Mouse (Mus musculus): ENCODE results near the gene 1700029H14Rik. TPM values are rescaled to one million over a fixed set of nuclear protein-coding genes. Genes with fewer than 3 reads are reported as not detected.

Gene 1700029H14Rik
- polyA plus RNA-seq, 1 experiment from 2014 or later = not detected

- H3K9ac ChIP-seq = no peak overlapping the region
- no peak overlapping the region for H3K4me3 ChIP-seq
- no peak overlapping the region for H3K27ac ChIP-seq
- no peak overlapping the region for H3K4me2 ChIP-seq
- H3K9me3 ChIP-seq = no peaks in the 10 kb centered on the region
- no peaks in the 10 kb centered on the region for H3K4me1 ChIP-seq
- WGBS = 74% methylated on average over 6 of the region's 6 CpGs
- no peaks in the 10 kb centered on the region for H3K27me3 ChIP-seq (replicated peaks)
- no peaks in the 10 kb centered on the region for H3K36me3 ChIP-seq (replicated peaks)
- no peak for ATAC-seq (replicated peaks)
Measured at GRCm38 (mm10) chr8:13591246-13591645, 29.0 kb upstream of the 1700029H14Rik start.

GRCm38 (mm10) chr8:13589071-13589470 is 26.8 kb upstream of the 1700029H14Rik start:
- 0 out of 2 replicates have a peak, but pooled peaks cover 8% of the 10 kb centered on the region for H3K36me3 ChIP-seq (replicated peaks)
- no peaks in the 10 kb centered on the region for H3K9me3 ChIP-seq
- H3K4me3 ChIP-seq = no peak overlapping the region
- ATAC-seq (replicated peaks) = no peak
- no peaks in the 10 kb centered on the region for H3K4me1 ChIP-seq
- no peak overlapping the region for H3K27ac ChIP-seq
- no peaks in the 10 kb centered on the region for H3K27me3 ChIP-seq (replicated peaks)
- H3K4me2 ChIP-seq = no peak overlapping the region
- no peak overlapping the region for H3K9ac ChIP-seq
- 86% methylated on average over 6 of the region's 6 CpGs for WGBS

- Histone ChIP-seq H3K4me1 (no peaks in the 10 kb centered on the region), H3K27ac (no peak overlapping the region), H3K4me2 (no peak overlapping the region), H3K9me3 (no peaks in the 10 kb centered on the region), H3K4me3 (no peak overlapping the region), H3K9ac (no peak overlapping the region), H3K36me3 (replicated peaks) (peaks cover 22% of the 10 kb centered on the region; the same call in 1 of the 2 replicates), H3K27me3 (replicated peaks) (no peaks in the 10 kb centered on the region)
- ATAC-seq (replicated peaks) = no peak
- WGBS = 84% methylated on average over 8 of the region's 8 CpGs
Measured at GRCm38 (mm10) chr8:13584652-13585051, 22.4 kb upstream of the 1700029H14Rik start.

GRCm38 (mm10) chr8:13577869-13578268 is 15.6 kb upstream of the 1700029H14Rik start:
- H3K36me3 ChIP-seq (replicated peaks) = peaks cover 11% of the 10 kb centered on the region; the same call in 1 of the 2 replicates
- H3K9me3 ChIP-seq = no peaks in the 10 kb centered on the region
- ATAC-seq (replicated peaks) = no peak
- H3K4me3 ChIP-seq = no peak overlapping the region
- WGBS = 95% methylated on average over 6 of the region's 6 CpGs
- no peak overlapping the region for H3K9ac ChIP-seq
- no peak overlapping the region for H3K27ac ChIP-seq
- no peaks in the 10 kb centered on the region for H3K4me1 ChIP-seq
- no peak overlapping the region for H3K4me2 ChIP-seq
- no peaks in the 10 kb centered on the region for H3K27me3 ChIP-seq (replicated peaks)

- WGBS = 96% methylated on average over 11 of the region's 11 CpGs
- no peak for ATAC-seq (replicated peaks)
- Histone ChIP-seq H3K4me1 (no peaks in the 10 kb centered on the region), H3K9ac (no peak overlapping the region), H3K36me3 (replicated peaks) (0 out of 2 replicates have a peak, but pooled peaks cover 4% of the 10 kb centered on the region), H3K9me3 (no peaks in the 10 kb centered on the region), H3K4me2 (no peak overlapping the region), H3K27me3 (replicated peaks) (no peaks in the 10 kb centered on the region), H3K4me3 (no peak overlapping the region), H3K27ac (no peak overlapping the region)
Measured at GRCm38 (mm10) chr8:13571999-13572398, 9.7 kb upstream of the 1700029H14Rik start.

- Histone ChIP-seq H3K27ac (no peak overlapping the region), H3K36me3 (replicated peaks) (no peaks in the 10 kb centered on the region), H3K27me3 (replicated peaks) (no peaks in the 10 kb centered on the region), H3K4me2 (no peak overlapping the region), H3K4me3 (no peak overlapping the region), H3K9me3 (no peaks in the 10 kb centered on the region), H3K4me1 (no peaks in the 10 kb centered on the region), H3K9ac (no peak overlapping the region)
- ATAC-seq (replicated peaks) = no peak
- WGBS = 87% methylated on average over 2 of the region's 2 CpGs
Measured at GRCm38 (mm10) chr8:13557526-13557925, 4.7 kb downstream of the 1700029H14Rik start.

GRCm38 (mm10) chr8:13551574-13551830 is 10.8 kb downstream of the 1700029H14Rik start:
- H3K4me1 ChIP-seq = no peaks in the 10 kb centered on the region
- no peaks in the 10 kb centered on the region for H3K27me3 ChIP-seq (replicated peaks)
- H3K4me3 ChIP-seq = no peak overlapping the region
- H3K4me2 ChIP-seq = no peak overlapping the region
- no peak for ATAC-seq (replicated peaks)
- H3K27ac ChIP-seq = no peak overlapping the region
- no peaks in the 10 kb centered on the region for H3K9me3 ChIP-seq
- no peaks in the 10 kb centered on the region for H3K36me3 ChIP-seq (replicated peaks)
- H3K9ac ChIP-seq = no peak overlapping the region
- WGBS = 92% methylated on average over 6 of the region's 6 CpGs

GRCm38 (mm10) chr8:13550718-13551573 is 11.3 kb downstream of the 1700029H14Rik start:
- Histone ChIP-seq H3K4me2 (no peak overlapping the region), H3K9me3 (no peaks in the 10 kb centered on the region), H3K9ac (no peak overlapping the region), H3K27me3 (replicated peaks) (no peaks in the 10 kb centered on the region), H3K36me3 (replicated peaks) (no peaks in the 10 kb centered on the region), H3K27ac (no peak overlapping the region), H3K4me1 (no peaks in the 10 kb centered on the region), H3K4me3 (no peak overlapping the region)
- WGBS = 60% methylated on average over 9 of the region's 9 CpGs
- peak; percentile 91 for ATAC-seq (replicated peaks)

- Histone ChIP-seq H3K27me3 (replicated peaks) (no peaks in the 10 kb centered on the region), H3K4me2 (no peak overlapping the region), H3K4me1 (no peaks in the 10 kb centered on the region), H3K4me3 (no peak overlapping the region), H3K27ac (no peak overlapping the region), H3K36me3 (replicated peaks) (no peaks in the 10 kb centered on the region), H3K9ac (no peak overlapping the region), H3K9me3 (0 out of 2 replicates have a peak, but pooled peaks cover 2% of the 10 kb centered on the region)
- 48% methylated on average over 9 of the region's 9 CpGs for WGBS
- ATAC-seq (replicated peaks) = no peak
Measured at GRCm38 (mm10) chr8:13548831-13549230, 13.4 kb downstream of the 1700029H14Rik start.

- 68% methylated on average over 4 of the region's 4 CpGs for WGBS
- H3K4me3 ChIP-seq = no peak overlapping the region
- no peaks in the 10 kb centered on the region for H3K4me1 ChIP-seq
- H3K27ac ChIP-seq = no peak overlapping the region
- no peak overlapping the region for H3K4me2 ChIP-seq
- H3K9me3 ChIP-seq = 0 out of 2 replicates have a peak, but pooled peaks cover 2% of the 10 kb centered on the region
- no peaks in the 10 kb centered on the region for H3K27me3 ChIP-seq (replicated peaks)
- H3K9ac ChIP-seq = no peak overlapping the region
- ATAC-seq (replicated peaks) = no peak
- no peaks in the 10 kb centered on the region for H3K36me3 ChIP-seq (replicated peaks)
Measured at GRCm38 (mm10) chr8:13548235-13548634, 14.0 kb downstream of the 1700029H14Rik start.

- no peaks in the 10 kb centered on the region for H3K4me1 ChIP-seq
- no peak overlapping the region for H3K4me3 ChIP-seq
- no peak overlapping the region for H3K9ac ChIP-seq
- H3K9me3 ChIP-seq = 0 out of 2 replicates have a peak, but pooled peaks cover 2% of the 10 kb centered on the region
- H3K4me2 ChIP-seq = no peak overlapping the region
- 87% methylated on average over 4 of the region's 4 CpGs for WGBS
- no peaks in the 10 kb centered on the region for H3K36me3 ChIP-seq (replicated peaks)
- H3K27ac ChIP-seq = no peak overlapping the region
- H3K27me3 ChIP-seq (replicated peaks) = no peaks in the 10 kb centered on the region
- no peak for ATAC-seq (replicated peaks)
Measured at GRCm38 (mm10) chr8:13546421-13546820, 15.8 kb downstream of the 1700029H14Rik start.

- no peaks in the 10 kb centered on the region for H3K36me3 ChIP-seq (replicated peaks)
- 0 out of 2 replicates have a peak, but pooled peaks cover 2% of the 10 kb centered on the region for H3K9me3 ChIP-seq
- H3K4me2 ChIP-seq = no peak overlapping the region
- no peak for ATAC-seq (replicated peaks)
- no peaks in the 10 kb centered on the region for H3K27me3 ChIP-seq (replicated peaks)
- WGBS = 65% methylated on average over 5 of the region's 5 CpGs
- no peak overlapping the region for H3K9ac ChIP-seq
- H3K27ac ChIP-seq = no peak overlapping the region
- H3K4me1 ChIP-seq = no peaks in the 10 kb centered on the region
- H3K4me3 ChIP-seq = no peak overlapping the region
Measured at GRCm38 (mm10) chr8:13541526-13541925, 20.7 kb downstream of the 1700029H14Rik start.

GRCm38 (mm10) chr8:13540122-13540521 is 22.1 kb downstream of the 1700029H14Rik start:
- H3K36me3 ChIP-seq (replicated peaks) = no peaks in the 10 kb centered on the region
- H3K4me1 ChIP-seq = no peaks in the 10 kb centered on the region
- no peaks in the 10 kb centered on the region for H3K27me3 ChIP-seq (replicated peaks)
- 0 out of 2 replicates have a peak, but pooled peaks cover 1% of the 10 kb centered on the region for H3K9me3 ChIP-seq
- ATAC-seq (replicated peaks) = no peak
- no peak overlapping the region for H3K27ac ChIP-seq
- WGBS = 86% methylated on average over 5 of the region's 5 CpGs
- H3K4me3 ChIP-seq = no peak overlapping the region
- H3K4me2 ChIP-seq = no peak overlapping the region
- no peak overlapping the region for H3K9ac ChIP-seq
